Mouse (Mus musculus): Measurements from ENCODE around the gene Gpr153.

Gene Gpr153

GRCm38 (mm10) chr4:152287317-152288120 lies 13.5 kb downstream of the Gpr153 start:
- DNase-seq = no peak

- no peak for DNase-seq
Measured at GRCm38 (mm10) chr4:152288398-152288945, 14.4 kb downstream of the Gpr153 start.

- DNase-seq = no peak
Measured at GRCm38 (mm10) chr4:152290385-152290784, 16.4 kb downstream of the Gpr153 start.

GRCm38 (mm10) chr4:152290991-152291390 lies 17.0 kb downstream of the Gpr153 start:
- no peak for DNase-seq

- no peak for DNase-seq
Measured at GRCm38 (mm10) chr4:152291562-152291961, 17.5 kb downstream of the Gpr153 start, which contains the start of gene Hes3. Hes3 (minus strand) TSS chr4:152291662.

- DNase-seq = no peak
Measured at GRCm38 (mm10) chr4:152292102-152292765, 18.2 kb downstream of the Gpr153 start.

- DNase-seq = no peak
Measured at GRCm38 (mm10) chr4:152294188-152294929, 20.3 kb downstream of the Gpr153 start.

- DNase-seq = no peak
Measured at GRCm38 (mm10) chr4:152295916-152296315, 21.9 kb downstream of the Gpr153 start.

GRCm38 (mm10) chr4:152296371-152296770 lies 22.3 kb downstream of the Gpr153 start:
- DNase-seq = no peak

GRCm38 (mm10) chr4:152296874-152297861 lies 23.1 kb downstream of the Gpr153 start, which contains the start of gene Icmt:
Icmt (plus strand) TSS chr4:152297227.
- DNase-seq = peak; percentile 99

GRCm38 (mm10) chr4:152298836-152299235 lies 24.8 kb downstream of the Gpr153 start:
- DNase-seq = no peak

- DNase-seq = no peak
Measured at GRCm38 (mm10) chr4:152300375-152300774, 26.3 kb downstream of the Gpr153 start.

GRCm38 (mm10) chr4:152302012-152302411 lies 28.0 kb downstream of the Gpr153 start:
- no peak for DNase-seq

GRCm38 (mm10) chr4:152303172-152303571 lies 29.1 kb downstream of the Gpr153 start:
- no peak for DNase-seq

- DNase-seq = no peak
Measured at GRCm38 (mm10) chr4:152304685-152305084, 30.7 kb downstream of the Gpr153 start.

GRCm38 (mm10) chr4:152305991-152306390 lies 32.0 kb downstream of the Gpr153 start:
- DNase-seq = no peak

- no peak for DNase-seq
Measured at GRCm38 (mm10) chr4:152307542-152307941, 33.5 kb downstream of the Gpr153 start.

GRCm38 (mm10) chr4:152312186-152312585 lies 38.2 kb downstream of the Gpr153 start:
- no peak for DNase-seq

GRCm38 (mm10) chr4:152313211-152313632 lies 39.2 kb downstream of the Gpr153 start:
- peak; percentile 24 for DNase-seq

- peak; percentile 26 for DNase-seq
Measured at GRCm38 (mm10) chr4:152313934-152314333, 39.9 kb downstream of the Gpr153 start.

- DNase-seq = no peak
Measured at GRCm38 (mm10) chr4:152315498-152316213, 41.6 kb downstream of the Gpr153 start.
